Mouse (Mus musculus) kidney, adult 2 months (tissue): ENCODE results near the gene Dtnb. TPM values are rescaled to one million over a fixed set of nuclear protein-coding genes. Genes with fewer than 3 reads are reported as not detected.
"Not testable (repeated sequence)": the region's sequence is repeated elsewhere in the genome, so short reads cannot be mapped to it uniquely, and the experiment has no call there.

Experiments used
- DNase-seq: peaks from one replicate; pipeline ENCODE4 v3.0.0; 2021
- H3K27ac ChIP-seq: fragments of 200-500 bp; 2 replicates; pipeline ENCODE4 v1.5.1; 2012; ENCODE audit warnings: low read depth, low read length, control low read depth, inconsistent platforms; ENCODE audit not compliant: insufficient read depth
- H3K27me3 ChIP-seq: fragments of 200-500 bp; replicated peaks from 2 replicates; pipeline ENCODE4 v1.6.1; 2012; ENCODE audit warnings: mild to moderate bottlenecking, moderate library complexity, low read length, inconsistent platforms; ENCODE audit not compliant: control insufficient read depth, insufficient read depth
- H3K36me3 ChIP-seq: fragments of 200-500 bp; 2 replicates; pipeline ENCODE4 v1.6.1; 2012; ENCODE audit warnings: mild to moderate bottlenecking, moderate library complexity, low read length, inconsistent platforms; ENCODE audit not compliant: control insufficient read depth, insufficient read depth
- H3K4me1 ChIP-seq: fragments of 200-500 bp; 2 replicates; pipeline ENCODE4 v1.6.1; 2011; ENCODE audit warnings: low read length; ENCODE audit not compliant: control insufficient read depth, insufficient read depth
- H3K4me3 ChIP-seq: fragments of 200-500 bp; 2 replicates; pipeline ENCODE4 v1.5.1; 2011; ENCODE audit warnings: mild to moderate bottlenecking, low read depth, low read length, control low read depth; ENCODE audit not compliant: insufficient read depth
- CTCF ChIP-seq: fragments of 200-500 bp; conservative IDR thresholded peaks from 2 replicates; pipeline ENCODE4 v1.5.1; 2011; ENCODE audit warnings: low read depth, mild to moderate bottlenecking, control low read depth, low read length, moderate library complexity, mixed read lengths; ENCODE audit not compliant: insufficient read depth, insufficient read length
- POLR2A ChIP-seq: fragments of 200-500 bp; IDR thresholded peaks from one replicate; pipeline ENCODE4 v1.6.1; 2011; ENCODE audit warnings: low read depth, low read length, control low read depth
- WGBS: fragments of 180-500 bp; shearing (Covaris S2); methylation state at CpG from one replicate; pipeline ENCODE4 v1.1.7; 2018; 5-methylcytosine and 5-hydroxymethylcytosine counted together
- polyA plus RNA-seq: library from polyadenylated mRNA; depleted of rRNA; stranded (reverse); fragments of >200 nt; gene quantifications from 2 replicates; pipeline ENCODE4 v1.2.3, GENCODE M21; 2012; rRNA removed

Gene Dtnb
- polyA plus RNA-seq = 60.5 and 68.0 TPM in 2 replicates

DNA sequence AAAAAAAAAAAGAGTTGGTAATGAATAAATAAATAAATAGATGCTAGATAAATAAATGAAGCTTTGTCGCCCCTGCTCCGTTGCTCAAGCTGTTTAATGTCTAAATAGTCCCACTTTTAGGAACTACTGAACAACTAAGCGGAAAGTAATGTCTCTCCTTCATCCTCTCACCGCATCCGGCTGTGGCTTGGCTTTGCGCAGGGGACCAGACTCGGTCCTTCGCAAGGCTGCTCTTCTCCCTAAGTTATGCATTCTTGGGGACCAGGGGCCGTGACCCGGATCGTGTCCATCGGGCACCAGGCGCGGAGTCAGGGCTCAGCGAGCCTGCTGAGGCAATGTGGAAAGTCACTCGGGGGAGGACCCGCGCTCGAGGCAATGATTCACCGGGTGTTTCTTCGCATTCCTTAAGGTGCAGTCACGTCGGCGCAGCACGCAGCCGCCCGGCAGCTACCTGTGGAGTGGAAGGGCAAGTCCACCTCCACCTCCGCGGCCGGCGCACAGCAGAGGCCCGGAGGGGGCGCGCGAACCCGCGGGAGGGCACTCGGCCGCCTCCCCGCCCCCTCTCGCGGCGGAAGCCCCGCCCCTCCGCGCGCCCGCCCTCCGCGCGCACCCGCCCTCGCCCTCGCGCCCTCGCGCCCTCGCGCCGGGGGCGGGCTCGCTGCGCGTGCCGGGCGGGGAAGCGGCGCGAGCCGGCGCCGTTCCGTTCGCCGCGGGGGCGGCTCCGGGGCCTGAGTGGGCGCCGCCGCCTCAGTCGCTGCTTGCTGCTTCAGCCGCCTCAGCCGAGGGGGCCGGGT lies at the start of gene Dtnb:
Gene Dtnb (plus strand): TSS at position 595 of the 794 bp plus-strand sequence.
- WGBS = 2% methylated on average over 82 of the region's 85 CpGs
- Histone ChIP-seq H3K27ac (peak within 1 kb of the TSS; percentile 83), H3K36me3 (no peaks in the 10 kb centered on the region), H3K4me3 (peak within 1 kb of the TSS; percentile 71), H3K4me1 (peaks cover 8% of the 10 kb centered on the region; the same call in 1 of the 2 replicates), H3K27me3 (no peaks in the 10 kb centered on the region)
- TF ChIP-seq POLR2A (no peak), CTCF (no peak)
- peak; percentile 82 for DNase-seq

- Histone ChIP-seq H3K27ac (no peak overlapping the region), H3K27me3 (no peaks in the 10 kb centered on the region), H3K4me3 (no peak overlapping the region), H3K4me1 (no peaks in the 10 kb centered on the region), H3K36me3 (no peaks in the 10 kb centered on the region)
- no peak for DNase-seq
- TF ChIP-seq POLR2A (no peak), CTCF (no peak)
- 92% methylated on average over 5 of the region's 5 CpGs for WGBS
These were observed 46.6 kb upstream of the Dtnb start for GRCm38 (mm10) chr12:3525536-3525935.

DNA sequence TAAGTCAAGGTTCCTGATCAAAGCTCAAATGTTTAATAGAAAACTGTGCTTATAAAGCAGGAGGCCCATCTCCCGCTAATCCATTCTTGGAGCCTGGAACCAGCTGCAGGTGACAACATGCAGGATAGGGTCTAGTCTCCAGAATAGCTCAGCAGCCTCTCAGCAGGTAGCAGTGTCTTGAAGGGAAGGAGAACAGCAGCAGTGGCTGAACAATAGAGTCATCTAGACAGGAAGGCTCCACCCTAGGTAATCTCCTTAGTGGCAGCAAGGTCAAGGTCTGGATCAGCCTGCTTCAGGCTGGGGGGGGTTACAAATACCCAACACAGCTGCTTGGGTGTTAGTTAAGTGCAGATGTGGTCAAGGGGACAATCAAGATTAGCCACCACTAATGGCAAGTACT lies 36.7 kb upstream of the Dtnb start:
- H3K36me3 ChIP-seq, H3K27me3 ChIP-seq, H3K4me3 ChIP-seq, H3K4me1 ChIP-seq, DNase-seq, H3K27ac ChIP-seq: not testable (repeated sequence)
- WGBS = 88% methylated on average over 1 of the region's 1 CpGs

DNA sequence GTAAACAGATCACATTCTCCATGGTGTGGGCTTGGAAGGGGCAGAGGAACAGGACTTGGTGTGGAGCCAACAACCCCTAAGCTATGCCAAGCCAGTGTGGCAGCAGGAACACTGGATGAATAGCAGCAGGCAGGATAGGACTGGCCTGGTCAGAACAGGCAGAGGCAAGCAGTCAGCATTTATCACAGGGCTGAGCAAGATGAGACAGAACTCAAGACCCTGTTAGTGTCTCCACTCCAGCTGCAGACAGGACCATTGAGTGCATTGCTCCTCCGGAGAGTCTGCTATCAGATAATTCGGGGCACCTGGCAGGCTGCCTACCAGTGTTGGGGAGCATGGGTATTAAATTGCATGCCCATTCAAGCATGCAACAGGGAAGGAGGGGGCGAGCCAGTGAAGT lies 34.6 kb upstream of the Dtnb start:
- H3K36me3 ChIP-seq = no peaks in the 10 kb centered on the region

DNA sequence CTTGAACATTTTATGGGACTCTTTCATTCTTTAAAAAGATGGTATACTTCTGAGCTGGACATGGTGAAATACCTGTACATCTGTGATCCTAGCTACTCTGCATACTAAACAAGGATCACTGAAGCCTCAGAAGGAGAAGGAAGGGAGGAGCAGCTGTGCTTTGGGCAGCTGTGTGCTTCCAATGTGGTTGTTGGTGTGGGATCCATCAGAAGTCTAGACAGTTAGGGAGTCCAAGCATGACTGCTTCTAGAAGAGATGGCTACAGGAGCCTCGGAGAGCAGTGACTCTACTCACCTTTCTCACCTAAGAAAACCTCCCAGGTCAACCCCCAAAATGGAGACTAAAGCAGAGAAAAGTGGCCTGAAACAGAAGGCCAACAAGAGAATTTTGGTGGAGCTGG lies 34.1 kb upstream of the Dtnb start:
- Histone ChIP-seq H3K27ac (no peak overlapping the region), H3K27me3 (no peaks in the 10 kb centered on the region), H3K4me1 (0 out of 2 replicates have a peak, but pooled peaks cover 3% of the 10 kb centered on the region), H3K36me3 (no peaks in the 10 kb centered on the region), H3K4me3 (no peak overlapping the region)
- 38% methylated on average over 1 of the region's 1 CpGs for WGBS
- TF ChIP-seq POLR2A (no peak), CTCF (no peak)
- DNase-seq = no peak

More for the DNA sequence above, 34.6 kb upstream of the Dtnb start:
- no peak for TF ChIP-seq CTCF
- no peak for TF ChIP-seq POLR2A
- 24% methylated on average over 3 of the region's 3 CpGs for WGBS
- Histone ChIP-seq H3K27me3 (no peaks in the 10 kb centered on the region), H3K4me3 (no peak overlapping the region), H3K4me1 (0 out of 2 replicates have a peak, but pooled peaks cover 3% of the 10 kb centered on the region), H3K27ac (no peak overlapping the region)
- DNase-seq = peak; percentile 56

- DNase-seq = no peak
- TF ChIP-seq CTCF (no peak), POLR2A (no peak)
- Histone ChIP-seq H3K4me3 (no peak overlapping the region), H3K27ac (no peak overlapping the region), H3K36me3 (no peaks in the 10 kb centered on the region), H3K4me1 (0 out of 2 replicates have a peak, but pooled peaks cover 3% of the 10 kb centered on the region), H3K27me3 (no peaks in the 10 kb centered on the region)
- WGBS = 77% methylated on average over 2 of the region's 2 CpGs
These were observed 32.6 kb upstream of the Dtnb start for GRCm38 (mm10) chr12:3539605-3540004.

DNA sequence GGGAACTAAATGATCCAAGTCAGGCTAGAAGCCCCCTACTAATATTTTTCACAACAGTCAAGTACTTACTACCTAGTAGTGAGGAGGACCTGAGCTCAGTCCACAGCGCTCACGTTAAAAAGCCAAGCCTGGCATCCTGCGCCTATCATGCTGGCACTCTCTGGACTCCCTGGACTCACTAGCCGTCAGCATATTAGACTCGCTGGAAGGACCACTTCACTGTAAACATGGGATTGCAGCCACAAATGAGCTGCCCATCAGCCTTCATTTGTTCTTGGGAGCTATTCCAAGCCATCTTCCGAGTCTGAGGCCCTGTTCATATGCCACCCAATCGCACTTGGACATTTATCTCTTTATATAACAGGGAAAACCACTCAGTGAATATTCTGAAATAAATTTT lies 31.3 kb upstream of the Dtnb start:
- DNase-seq = no peak
- Histone ChIP-seq H3K27me3 (no peaks in the 10 kb centered on the region), H3K36me3 (no peaks in the 10 kb centered on the region), H3K4me3 (no peak overlapping the region), H3K27ac (no peak overlapping the region), H3K4me1 (0 out of 2 replicates have a peak, but pooled peaks cover 3% of the 10 kb centered on the region)
- TF ChIP-seq CTCF (no peak), POLR2A (no peak)
- WGBS = 96% methylated on average over 7 of the region's 7 CpGs

GRCm38 (mm10) chr12:3545451-3545850 lies 26.7 kb upstream of the Dtnb start:
- TF ChIP-seq POLR2A = no peak
- no peak for TF ChIP-seq CTCF
- H3K27ac ChIP-seq = no peak overlapping the region

More at GRCm38 (mm10) chr12:3545451-3545850, 26.7 kb upstream of the Dtnb start:
- no peaks in the 10 kb centered on the region for H3K36me3 ChIP-seq
- H3K4me3 ChIP-seq = no peak overlapping the region
- H3K4me1 ChIP-seq = no peaks in the 10 kb centered on the region
- no peaks in the 10 kb centered on the region for H3K27me3 ChIP-seq
- DNase-seq = no peak
- 83% methylated on average over 3 of the region's 3 CpGs for WGBS
